Mouse (Mus musculus): ENCODE data around the gene Kantr.

- TF ChIP-seq EP300 (IDR thresholded peaks at IDR 0.05; ENCODE audit: insufficient read depth, low read depth, low read length) (no peak), POLR2A (IDR thresholded peaks at IDR 0.05; ENCODE audit: insufficient read depth, low read depth, low read length) (no peak)
Observed at GRCm38 (mm10) chrX:152341496-152341895, 14.2 kb upstream of the Kantr start.

Measured in heart, adult 2 months (tissue).